9 mouse cellular contexts compared by ENCODE assay signal in the genomic region with DNA sequence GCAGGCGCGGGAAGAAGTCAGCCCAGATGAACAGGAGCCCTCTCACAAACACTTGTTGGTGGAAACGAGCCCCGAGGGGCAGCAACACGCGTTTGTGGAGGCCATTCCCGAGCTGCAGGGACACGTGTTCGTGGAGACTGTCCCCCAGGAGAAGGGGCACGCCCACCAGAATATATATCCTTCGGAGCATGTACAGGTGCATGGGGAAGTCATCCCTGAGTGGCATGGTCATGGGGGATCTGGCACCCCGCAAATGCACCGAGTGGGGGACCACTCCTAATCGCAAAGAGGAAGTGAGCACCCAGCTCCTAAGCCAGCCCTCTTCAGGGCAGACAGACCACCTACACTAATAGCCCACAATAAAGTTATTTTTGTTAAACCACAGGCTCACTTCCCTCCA. TPM values are rescaled to one million over a fixed set of nuclear protein-coding genes. Genes with fewer than 3 reads are reported as not detected.
DNase-seq lines count a peak whose midpoint lies in the region; ATAC-seq and TF ChIP-seq lines count a peak whose summit lies in the region.
"Had no signal": no experiment of that assay in that cellular context is flagged by ENCODE, and none has a peak within 500 bp of the region (broad histone marks: within the 10 kb centered on the region; RNA-seq: fewer than 3 reads in every experiment).

No protein-coding gene starts in this region.

- H3K4me2 ChIP-seq in kidney, embryonic 15.5 days, result peak overlapping the region; percentile 70
- peak overlapping the region; percentile 61 for H3K4me2 ChIP-seq in embryonic facial prominence, embryonic 11.5 days (ENCODE audit: low read depth, low read length)
- H3K4me2 ChIP-seq in hindbrain, postnatal 0 days (ENCODE audit: low read depth, low read length), result peak overlapping the region; percentile 54
- H3K4me2 ChIP-seq in midbrain, embryonic 16.5 days (ENCODE audit: low read length), result peak overlapping the region; percentile 64

- no peak for ATAC-seq in kidney, embryonic 15.5 days (replicated peaks; ENCODE audit: low FRiP score)
- ATAC-seq in embryonic facial prominence, embryonic 11.5 days (replicated peaks; ENCODE audit: insufficient number of reproducible peaks, low FRiP score, low TSS enrichment, low read depth), result no peak
- ATAC-seq in hindbrain, postnatal 0 days, result no peak; the same call in 1 of the 2 replicates
- ATAC-seq in midbrain, embryonic 16.5 days, result no peak
- no peak for ATAC-seq in erythroid progenitor cell, adult 5-6 weeks (replicated peaks; ENCODE audit: low FRiP score, poor library complexity, severe bottlenecking)
- ATAC-seq in CD4-positive, CD25-positive, alpha-beta regulatory T cell, adult 4 months, result no peak

- H3K27me3 ChIP-seq in kidney, embryonic 15.5 days, result peaks cover 27% of the 10 kb centered on the region
- peaks cover 9% of the 10 kb centered on the region for H3K27me3 ChIP-seq in embryonic facial prominence, embryonic 11.5 days (ENCODE audit: control insufficient read depth, insufficient read depth, low read length)
- no peaks in the 10 kb centered on the region for H3K27me3 ChIP-seq in hindbrain, postnatal 0 days (ENCODE audit: insufficient read depth, low read length)
- H3K27me3 ChIP-seq in midbrain, embryonic 16.5 days (ENCODE audit: control insufficient read depth, insufficient read depth, low read depth, low read length), result peaks cover 8% of the 10 kb centered on the region

- no peaks in the 10 kb centered on the region for H3K9me3 ChIP-seq in kidney, embryonic 15.5 days (replicated peaks)
- H3K9me3 ChIP-seq in embryonic facial prominence, embryonic 11.5 days (replicated peaks; ENCODE audit: control insufficient read depth, low read length), result no peaks in the 10 kb centered on the region
- no peaks in the 10 kb centered on the region for H3K9me3 ChIP-seq in hindbrain, postnatal 0 days (ENCODE audit: low read length)
- H3K9me3 ChIP-seq in midbrain, embryonic 16.5 days (replicated peaks; ENCODE audit: control insufficient read depth, low read length, poor library complexity, severe bottlenecking), result no peaks in the 10 kb centered on the region

- no peak for DNase-seq in kidney, postnatal 36 days
- no peak for DNase-seq in embryonic facial prominence, embryonic 11.5 days (ENCODE audit: low spot score)
- DNase-seq in hindbrain, postnatal 0 days (ENCODE audit: low spot score), result no peak
- no peak for DNase-seq in urinary bladder, postnatal 25 days (ENCODE audit: low spot score)
- DNase-seq: thymus, adult 2 months had no signal

- H3K9ac ChIP-seq in kidney, embryonic 15.5 days, result peak overlapping the region; percentile 45; the same call in 1 of the 2 replicates
- H3K9ac ChIP-seq in embryonic facial prominence, embryonic 11.5 days (replicated peaks; ENCODE audit: low read length), result no peak overlapping the region
- no peak overlapping the region for H3K9ac ChIP-seq in hindbrain, postnatal 0 days (replicated peaks; ENCODE audit: low read length)
- 0 out of 2 replicates have a peak overlapping the region, but pooled peaks have one; percentile 20 for H3K9ac ChIP-seq in midbrain, embryonic 16.5 days (ENCODE audit: low read depth, low read length)

- H3K36me3 ChIP-seq in kidney, embryonic 15.5 days, result peaks cover 48% of the 10 kb centered on the region
- peaks cover 8% of the 10 kb centered on the region for H3K36me3 ChIP-seq in embryonic facial prominence, embryonic 11.5 days (replicated peaks; ENCODE audit: control insufficient read depth, insufficient read depth, low read depth, low read length)
- peaks cover 38% of the 10 kb centered on the region for H3K36me3 ChIP-seq in hindbrain, postnatal 0 days (ENCODE audit: insufficient read depth, low read length)
- H3K36me3 ChIP-seq in midbrain, embryonic 16.5 days (ENCODE audit: control insufficient read depth, insufficient read depth, low read length), result peaks cover 40% of the 10 kb centered on the region

- no peak overlapping the region for H3K27ac ChIP-seq in kidney, embryonic 15.5 days
- no peak overlapping the region for H3K27ac ChIP-seq in embryonic facial prominence, embryonic 11.5 days (replicated peaks; ENCODE audit: low read depth, low read length)
- no peak overlapping the region for H3K27ac ChIP-seq in hindbrain, postnatal 0 days
- H3K27ac ChIP-seq in midbrain, embryonic 16.5 days (ENCODE audit: low read length), result no peak overlapping the region

- WGBS in kidney, embryonic 15.5 days, result 57% methylated on average over 14 of the region's 14 CpGs
- 59% methylated on average over 14 of the region's 14 CpGs for WGBS in embryonic facial prominence, embryonic 11.5 days
- 64% methylated on average over 14 of the region's 14 CpGs for WGBS in hindbrain, postnatal 0 days
- WGBS in midbrain, embryonic 16.5 days, result 52% methylated on average over 14 of the region's 14 CpGs

- H3K4me3 ChIP-seq in kidney, embryonic 15.5 days (replicated peaks), result peak overlapping the region; percentile 37; the same call in 1 of the 2 replicates
- H3K4me3 ChIP-seq in embryonic facial prominence, embryonic 11.5 days (ENCODE audit: low read depth, low read length), result no peak overlapping the region
- H3K4me3 ChIP-seq in hindbrain, postnatal 0 days (ENCODE audit: low read length), result no peak overlapping the region; the same call in 1 of the 2 replicates
- no peak overlapping the region for H3K4me3 ChIP-seq in midbrain, embryonic 16.5 days (ENCODE audit: low read depth, low read length)

- peaks cover 30% of the 10 kb centered on the region for H3K4me1 ChIP-seq in kidney, embryonic 15.5 days
- peaks cover 5% of the 10 kb centered on the region; the same call in 1 of the 2 replicates for H3K4me1 ChIP-seq in embryonic facial prominence, embryonic 11.5 days (ENCODE audit: control insufficient read depth, insufficient read depth, low read length)
- peaks cover 9% of the 10 kb centered on the region; the same call in 1 of the 2 replicates for H3K4me1 ChIP-seq in hindbrain, postnatal 0 days (ENCODE audit: insufficient read depth, low read length)
- peaks cover 12% of the 10 kb centered on the region for H3K4me1 ChIP-seq in midbrain, embryonic 16.5 days (ENCODE audit: control insufficient read depth, insufficient read depth, low read length)

- no peak for TF ChIP-seq CTCF in hindbrain, postnatal 0 days (IDR thresholded peaks at IDR 0.05; ENCODE audit: low read depth)

RNA-seq across cellular contexts. Expression of gene Akt1s1, which starts 8.4 kb away (rescaled TPM):
- 108 and 118 TPM in 2 replicates for polyA plus RNA-seq in kidney, embryonic 15.5 days (2015; fragmentation: Nextera tagmentation; extraction: Ambion mirVana)
- polyA plus RNA-seq in embryonic facial prominence, embryonic 11.5 days (2014; fragmentation: Nextera tagmentation; extraction: Ambion mirVana), result 32.4 and 42.5 TPM in 2 replicates
- 136 and 156 TPM in 2 replicates for total RNA-seq in hindbrain, postnatal 0 days (2014; rRNA removed)
- polyA plus RNA-seq in hindbrain, postnatal 0 days (2015; fragmentation: Nextera tagmentation; extraction: Ambion mirVana), result 94.3 and 95.4 TPM in 2 replicates
- polyA plus RNA-seq in midbrain, embryonic 16.5 days (2015; fragmentation: Nextera tagmentation; extraction: Ambion mirVana), result 82.2 and 83.2 TPM in 2 replicates
- 1.8 and 3.8 TPM in 2 replicates for total RNA-seq in erythroid progenitor cell, adult 5-6 weeks (2015; ENCODE audit: low replicate concordance)
- total RNA-seq in erythroid progenitor cell, adult 5-6 weeks (2017; ENCODE audit: low replicate concordance), result 3.7 and 27.8 TPM in 2 replicates
- 1 to 10 TPM; 1.2 to 3.1 TPM for polyA plus RNA-seq in CD4-positive, CD25-positive, alpha-beta regulatory T cell, adult 4 months (2017; shearing (Covaris generic))

RNA-seq across cellular contexts. Expression of gene Tbc1d17, which starts 8.5 kb away (rescaled TPM):
- 76.8 and 81.0 TPM in 2 replicates for polyA plus RNA-seq in kidney, embryonic 15.5 days (2015; fragmentation: Nextera tagmentation; extraction: Ambion mirVana)
- polyA plus RNA-seq in embryonic facial prominence, embryonic 11.5 days (2014; fragmentation: Nextera tagmentation; extraction: Ambion mirVana), result 55.1 and 75.1 TPM in 2 replicates
- total RNA-seq in hindbrain, postnatal 0 days (2014; rRNA removed), result 53.7 and 98.5 TPM in 2 replicates
- 103 and 106 TPM in 2 replicates for polyA plus RNA-seq in hindbrain, postnatal 0 days (2015; fragmentation: Nextera tagmentation; extraction: Ambion mirVana)
- polyA plus RNA-seq in midbrain, embryonic 16.5 days (2015; fragmentation: Nextera tagmentation; extraction: Ambion mirVana), result 118 and 123 TPM in 2 replicates
- 6.8 and 58.3 TPM in 2 replicates for total RNA-seq in erythroid progenitor cell, adult 5-6 weeks (2015; ENCODE audit: low replicate concordance)
- 18.0 and 35.8 TPM in 2 replicates for total RNA-seq in erythroid progenitor cell, adult 5-6 weeks (2017; ENCODE audit: low replicate concordance)
- polyA plus RNA-seq in CD4-positive, CD25-positive, alpha-beta regulatory T cell, adult 4 months (2017; shearing (Covaris generic)), result 10 to 100 TPM; 64.8 to 85.3 TPM

RNA-seq across cellular contexts. Expression of gene Pnkp, which starts 16.5 kb away (rescaled TPM):
- 31.1 and 33.6 TPM in 2 replicates for polyA plus RNA-seq in kidney, embryonic 15.5 days (2015; fragmentation: Nextera tagmentation; extraction: Ambion mirVana)
- 21.6 and 25.3 TPM in 2 replicates for polyA plus RNA-seq in embryonic facial prominence, embryonic 11.5 days (2014; fragmentation: Nextera tagmentation; extraction: Ambion mirVana)
- 22.9 and 47.1 TPM in 2 replicates for total RNA-seq in hindbrain, postnatal 0 days (2014; rRNA removed)
- polyA plus RNA-seq in hindbrain, postnatal 0 days (2015; fragmentation: Nextera tagmentation; extraction: Ambion mirVana), result 35.7 and 37.5 TPM in 2 replicates
- polyA plus RNA-seq in midbrain, embryonic 16.5 days (2015; fragmentation: Nextera tagmentation; extraction: Ambion mirVana), result 27.9 and 30.4 TPM in 2 replicates
- total RNA-seq in erythroid progenitor cell, adult 5-6 weeks (2015; ENCODE audit: low replicate concordance), result 29.6 and 36.0 TPM in 2 replicates
- total RNA-seq in erythroid progenitor cell, adult 5-6 weeks (2017; ENCODE audit: low replicate concordance), result 30.9 and 58.2 TPM in 2 replicates
- polyA plus RNA-seq in CD4-positive, CD25-positive, alpha-beta regulatory T cell, adult 4 months (2017; shearing (Covaris generic)), result 10 to 100 TPM; 45.0 to 74.3 TPM

RNA-seq across cellular contexts. Expression of gene Atf5, which starts 24.0 kb away (rescaled TPM):
- polyA plus RNA-seq in kidney, embryonic 15.5 days (2015; fragmentation: Nextera tagmentation; extraction: Ambion mirVana), result 4.2 and 4.3 TPM in 2 replicates
- polyA plus RNA-seq in embryonic facial prominence, embryonic 11.5 days (2014; fragmentation: Nextera tagmentation; extraction: Ambion mirVana), result 2.9 and 3.1 TPM in 2 replicates
- 10.1 and 15.8 TPM in 2 replicates for total RNA-seq in hindbrain, postnatal 0 days (2014; rRNA removed)
- polyA plus RNA-seq in hindbrain, postnatal 0 days (2015; fragmentation: Nextera tagmentation; extraction: Ambion mirVana), result 4.1 and 4.4 TPM in 2 replicates
- polyA plus RNA-seq in midbrain, embryonic 16.5 days (2015; fragmentation: Nextera tagmentation; extraction: Ambion mirVana), result 2.5 and 3.0 TPM in 2 replicates
- 3.4 TPM in 1 of 2 replicates, not detected in the other for total RNA-seq in erythroid progenitor cell, adult 5-6 weeks (2015; ENCODE audit: low replicate concordance)
- 2.1 and 2.8 TPM in 2 replicates for total RNA-seq in erythroid progenitor cell, adult 5-6 weeks (2017; ENCODE audit: low replicate concordance)
- polyA plus RNA-seq in CD4-positive, CD25-positive, alpha-beta regulatory T cell, adult 4 months (2017; shearing (Covaris generic)), result under 1 TPM; 0.19 to 0.35 TPM

RNA-seq across cellular contexts. Expression of gene Il4i1, which starts 24.2 kb away (rescaled TPM):
- polyA plus RNA-seq in kidney, embryonic 15.5 days (2015; fragmentation: Nextera tagmentation; extraction: Ambion mirVana), result 1.1 and 1.7 TPM in 2 replicates
- 0.52 and 1.9 TPM in 2 replicates for polyA plus RNA-seq in embryonic facial prominence, embryonic 11.5 days (2014; fragmentation: Nextera tagmentation; extraction: Ambion mirVana)
- 0.47 and 0.68 TPM in 2 replicates for total RNA-seq in hindbrain, postnatal 0 days (2014; rRNA removed)
- 0.52 and 0.58 TPM in 2 replicates for polyA plus RNA-seq in hindbrain, postnatal 0 days (2015; fragmentation: Nextera tagmentation; extraction: Ambion mirVana)
- polyA plus RNA-seq in midbrain, embryonic 16.5 days (2015; fragmentation: Nextera tagmentation; extraction: Ambion mirVana), result 0.57 and 1.0 TPM in 2 replicates
- total RNA-seq in erythroid progenitor cell, adult 5-6 weeks (2015; ENCODE audit: low replicate concordance), result 0.72 and 2.1 TPM in 2 replicates
- 2.6 and 3.1 TPM in 2 replicates for total RNA-seq in erythroid progenitor cell, adult 5-6 weeks (2017; ENCODE audit: low replicate concordance)
- polyA plus RNA-seq in CD4-positive, CD25-positive, alpha-beta regulatory T cell, adult 4 months (2017; shearing (Covaris generic)), result 1 to 10 TPM; 1.9 to 3.6 TPM

Comparison
In these comparisons a context has a peak if more than half of its experiments do, and no peak if none do; other contexts are left out.
1. H3K9ac ChIP-seq: peak in kidney, embryonic 15.5 days (single experiment) and midbrain, embryonic 16.5 days (single experiment); none in embryonic facial prominence, embryonic 11.5 days (single experiment) and hindbrain, postnatal 0 days (single experiment).
2. Peak in every context shown above with its lines, with median percentiles within 50 percentile points of each other: H3K4me2 ChIP-seq.